Mouse (Mus musculus) CH12.LX (cell line): Measurements from ENCODE around the gene Cdc42. TPM values are rescaled to one million over a fixed set of nuclear protein-coding genes. Genes with fewer than 3 reads are reported as not detected.

Experiments used
- DNase-seq: peaks from one replicate; pipeline ENCODE4 v3.0.0-alpha.2; 2013; ENCODE audit errors: extremely low read depth
- H3K27ac ChIP-seq: 2 replicates; pipeline ENCODE4 v1.5.1; 2012; ENCODE audit warnings: low read depth, mild to moderate bottlenecking, control low read depth, moderate library complexity; ENCODE audit not compliant: insufficient read depth
- H3K27me3 ChIP-seq: replicated peaks from 2 replicates; pipeline ENCODE3; 2012; ENCODE audit warnings: inconsistent platforms
- H3K36me3 ChIP-seq, 2 experiments: replicated peaks in 1 of 2; 2 replicates each; pipeline versions ENCODE3 to v1.6.1; 2012; ENCODE audit warnings: inconsistent platforms in 1 of 2, low read length in 1 of 2, mild to moderate bottlenecking in 1 of 2, mixed read lengths in 1 of 2, moderate library complexity in 1 of 2; ENCODE audit not compliant: control insufficient read depth in 1 of 2, insufficient read depth in 1 of 2
- H3K4me1 ChIP-seq, 2 experiments: 2 replicates each; pipeline ENCODE4 v1.6.1; 2012; ENCODE audit warnings: inconsistent platforms in 1 of 2, moderate library complexity in 1 of 2; ENCODE audit not compliant: insufficient read depth in 2 of 2, control insufficient read depth in 1 of 2
- H3K4me2 ChIP-seq: 2 replicates; pipeline ENCODE4 v1.6.1; 2012; ENCODE audit warnings: low read depth, mild to moderate bottlenecking, control low read depth; ENCODE audit not compliant: poor library complexity, insufficient read depth, severe bottlenecking
- H3K4me3 ChIP-seq, 3 experiments: fragments of 150-350 bp in 1 of 3; sonication (generic) in 1 of 3; replicated peaks in 1 of 3; 2 replicates each; pipeline versions ENCODE3 to v1.5.1; 2011 to 2012; ENCODE audit warnings: low read depth in 2 of 3, low read length in 2 of 3, mild to moderate bottlenecking in 2 of 3, moderate library complexity in 2 of 3, control low read depth in 1 of 3, improper control_type of control experiment in 1 of 3, inconsistent platforms in 1 of 3, mixed read lengths in 1 of 3; ENCODE audit not compliant: poor library complexity in 1 of 3
- H3K79me2 ChIP-seq: replicated peaks from 2 replicates; pipeline ENCODE4 v1.6.1; 2012; ENCODE audit warnings: mild to moderate bottlenecking, moderate library complexity; ENCODE audit not compliant: control insufficient read depth, poor library complexity, insufficient read depth, severe bottlenecking; ENCODE audit errors: extremely low read depth
- H3K9ac ChIP-seq: 2 replicates; pipeline ENCODE4 v1.6.1; 2012; ENCODE audit warnings: low read depth, mild to moderate bottlenecking, control low read depth, moderate library complexity; ENCODE audit not compliant: insufficient read depth
- H3K9me3 ChIP-seq: replicated peaks from 2 replicates; pipeline ENCODE3; 2012; ENCODE audit warnings: low read length, inconsistent platforms, mixed read lengths
- BHLHE40 ChIP-seq: IDR thresholded peaks from 2 replicates; pipeline ENCODE4 v1.6.1; 2011; ENCODE audit warnings: mild to moderate bottlenecking, low read depth, low read length, improper control_type of control experiment
- CHD1 ChIP-seq: IDR thresholded peaks from 2 replicates; pipeline ENCODE4 v1.6.1; 2012; ENCODE audit warnings: low read depth, low read length, improper control_type of control experiment, inconsistent platforms
- CHD2 ChIP-seq: IDR thresholded peaks from 2 replicates; pipeline ENCODE4 v1.6.1; 2011; ENCODE audit warnings: low read length, improper control_type of control experiment
- CTCF ChIP-seq, 2 experiments: IDR thresholded peaks in 1 of 2; conservative IDR thresholded peaks in 1 of 2; 2 replicates each; pipeline ENCODE4 v1.5.1; 2011 to 2012; ENCODE audit warnings: low read depth in 2 of 2, low read length in 2 of 2, improper control_type of control experiment in 1 of 2, inconsistent platforms in 1 of 2, mild to moderate bottlenecking in 1 of 2, moderate library complexity in 1 of 2
- ELF1 ChIP-seq: IDR thresholded peaks from 2 replicates; pipeline ENCODE4 v1.6.1; 2014; ENCODE audit warnings: low read depth, mild to moderate bottlenecking, inconsistent platforms, low read length, improper control_type of control experiment
- EP300 ChIP-seq: IDR thresholded peaks from 2 replicates; pipeline ENCODE4 v1.6.1; 2011; ENCODE audit warnings: low read length, improper control_type of control experiment
- GABPA ChIP-seq: IDR thresholded peaks from 2 replicates; pipeline ENCODE4 v1.6.1; 2012; ENCODE audit warnings: low read depth, low read length, improper control_type of control experiment, inconsistent platforms; ENCODE audit not compliant: insufficient replicate concordance
- HCFC1 ChIP-seq: IDR thresholded peaks from 2 replicates; pipeline ENCODE4 v1.6.1; 2012; ENCODE audit warnings: low read depth, mild to moderate bottlenecking, inconsistent platforms, low read length, improper control_type of control experiment
- JUND ChIP-seq: conservative IDR thresholded peaks from 2 replicates; pipeline ENCODE4 v1.6.1; 2011; ENCODE audit warnings: low read depth, low read length, improper control_type of control experiment
- KAT2A ChIP-seq: IDR thresholded peaks from 2 replicates; pipeline ENCODE4 v1.6.1; 2012; ENCODE audit warnings: low read length, improper control_type of control experiment, inconsistent platforms; ENCODE audit not compliant: insufficient replicate concordance
- MAFK ChIP-seq: IDR thresholded peaks from 2 replicates; pipeline ENCODE4 v1.6.1; 2011; ENCODE audit warnings: low read length, improper control_type of control experiment; ENCODE audit not compliant: insufficient replicate concordance
- MAX ChIP-seq: IDR thresholded peaks from 2 replicates; pipeline ENCODE4 v1.6.1; 2011; ENCODE audit warnings: low read length, improper control_type of control experiment
- MYC ChIP-seq: IDR thresholded peaks from 2 replicates; pipeline ENCODE4 v1.6.1; 2011; ENCODE audit warnings: low read depth, mild to moderate bottlenecking, improper control_type of control experiment, low read length
- NELFE ChIP-seq: IDR thresholded peaks from 2 replicates; pipeline ENCODE4 v1.6.1; 2011; ENCODE audit warnings: low read depth, low read length, improper control_type of control experiment
- NRF1 ChIP-seq: IDR thresholded peaks from 2 replicates; pipeline ENCODE4 v1.6.1; 2014; ENCODE audit warnings: low read depth, mild to moderate bottlenecking, inconsistent platforms, low read length, improper control_type of control experiment, moderate library complexity
- POLR2A ChIP-seq: IDR thresholded peaks from 2 replicates; pipeline ENCODE4 v1.6.1; 2011; ENCODE audit warnings: low read depth, mild to moderate bottlenecking, improper control_type of control experiment, low read length
- POLR2AphosphoS2 ChIP-seq: IDR thresholded peaks from 2 replicates; pipeline ENCODE4 v1.6.1; 2011; ENCODE audit warnings: low read depth, low read length, improper control_type of control experiment
- RAD21 ChIP-seq: IDR thresholded peaks from 2 replicates; pipeline ENCODE4 v1.6.1; 2011; ENCODE audit warnings: low read depth, mild to moderate bottlenecking, low read length, improper control_type of control experiment, moderate library complexity
- SIN3A ChIP-seq: IDR thresholded peaks from 2 replicates; pipeline ENCODE4 v1.6.1; 2012; ENCODE audit warnings: low read length, improper control_type of control experiment, inconsistent platforms
- TCF12 ChIP-seq: IDR thresholded peaks from 2 replicates; pipeline ENCODE4 v1.6.1; 2014; ENCODE audit warnings: low read depth, mild to moderate bottlenecking, inconsistent platforms, low read length, improper control_type of control experiment
- USF2 ChIP-seq: conservative IDR thresholded peaks from 2 replicates; pipeline ENCODE4 v1.6.1; 2011; ENCODE audit warnings: low read depth, low read length, improper control_type of control experiment
- ZC3H11A ChIP-seq: IDR thresholded peaks from 2 replicates; pipeline ENCODE4 v1.6.1; 2012; ENCODE audit warnings: low read depth, mild to moderate bottlenecking, inconsistent platforms, low read length, improper control_type of control experiment
- ZMIZ1 ChIP-seq: IDR thresholded peaks from 2 replicates; pipeline ENCODE4 v1.6.1; 2012; ENCODE audit warnings: low read depth, mild to moderate bottlenecking, inconsistent platforms, low read length, improper control_type of control experiment
- dilution Hi-C: fragments of 300-500 bp; cut with MboI; formaldehyde crosslinking; loops from 2 replicates; pipeline ENCODE4 v1.14.3; 2020; ENCODE audit warnings: low sequenced_read_pairs; ENCODE audit not compliant: extremely low pct_unique_long_range_greater_than_20kb, extremely low pct_ligation_motif_present
- in situ Hi-C: fragments of 300-500 bp; cut with MboI; formaldehyde crosslinking; loops from 3 replicates; pipeline ENCODE4 v1.14.3; 2019; ENCODE audit warnings: low sequenced_read_pairs, low pct_ligation_motif_present, low pct_unique_long_range_greater_than_20kb, mixed read lengths
- polyA plus RNA-seq: library from polyadenylated mRNA; unstranded; fragments of >175 nt; gene quantifications from 2 replicates; pipeline ENCODE4 v1.2.1, GENCODE M21; 2012; ENCODE audit warnings: low read depth; ENCODE audit not compliant: insufficient read length
- total RNA-seq, 2 experiments: library from RNA; depleted of rRNA; stranded (reverse); fragments of 300-350 nt in 1 of 2; fragments of >200 nt in 1 of 2; gene quantifications; 2 replicates each; pipeline ENCODE4 v1.2.3; 2012 to 2014

Gene Cdc42
- total and polyA plus RNA-seq, 3 experiments, result 209 to 594 (median 378) TPM

GRCm38 (mm10) chr4:137380702-137381605 is 23.4 kb upstream of the Cdc42 start (continued):
- TF ChIP-seq SIN3A, result no peak

- H3K9me3 ChIP-seq, result no peaks in the 10 kb centered on the region
- no peak overlapping the region for H3K9ac ChIP-seq
- H3K4me3 ChIP-seq, result no peak overlapping the region
- TF ChIP-seq JUND (no peak), CHD1 (no peak), MAFK (no peak), ELF1 (no peak), NELFE (no peak), CHD2 (no peak), RAD21 (no peak), KAT2A (no peak), MAX (no peak), HCFC1 (no peak), CTCF (conservative IDR thresholded peaks at IDR 0.05 in 1 of 2, IDR thresholded peaks at IDR 0.05 in 1 of 2; ENCODE audit: low read depth in 2 of 2, low read length in 2 of 2) (no peak), SIN3A (no peak), ZC3H11A (no peak), MYC (no peak), NRF1 (no peak)
- H3K27ac ChIP-seq, result no peak overlapping the region
- in situ Hi-C loops, result no loop called here
- dilution Hi-C loops, result no loop called here
- H3K36me3 ChIP-seq, result peaks cover 0 to 13% of the 10 kb centered on the region in 2 experiments
- no peak overlapping the region for H3K4me2 ChIP-seq
- no peak for DNase-seq
- H3K27me3 ChIP-seq, result no peaks in the 10 kb centered on the region
- H3K79me2 ChIP-seq, result peaks cover 6% of the 10 kb centered on the region; the same call in 1 of the 2 replicates
- peaks cover 1 to 7% of the 10 kb centered on the region in 2 experiments; a peak in 2 of 4 replicates for H3K4me1 ChIP-seq
These were observed 22.3 kb upstream of the Cdc42 start for GRCm38 (mm10) chr4:137379713-137380255.

- dilution Hi-C loops, result no loop called here
These were observed 21.6 kb upstream of the Cdc42 start for GRCm38 (mm10) chr4:137379085-137379484.

More at GRCm38 (mm10) chr4:137379085-137379484, 21.6 kb upstream of the Cdc42 start:
- H3K4me2 ChIP-seq, result no peak overlapping the region
- peaks cover 0 to 13% of the 10 kb centered on the region in 2 experiments for H3K36me3 ChIP-seq
- TF ChIP-seq GABPA (no peak), BHLHE40 (no peak), USF2 (no peak), MYC (no peak), TCF12 (no peak), CHD1 (no peak), MAFK (no peak), POLR2A (no peak), JUND (no peak), MAX (no peak), CHD2 (no peak), HCFC1 (no peak), ZMIZ1 (no peak), NRF1 (no peak), EP300 (no peak), POLR2AphosphoS2 (no peak)
- in situ Hi-C loops, result no loop called here
- H3K4me3 ChIP-seq, result no peak overlapping the region
- H3K27me3 ChIP-seq, result no peaks in the 10 kb centered on the region
- H3K27ac ChIP-seq, result no peak overlapping the region
- no peak for DNase-seq
- H3K79me2 ChIP-seq, result peaks cover 6% of the 10 kb centered on the region; the same call in 1 of the 2 replicates
- H3K9me3 ChIP-seq, result no peaks in the 10 kb centered on the region
- H3K4me1 ChIP-seq, result peaks cover 7% of the 10 kb centered on the region in 2 experiments; a peak in 3 of 4 replicates
- H3K9ac ChIP-seq, result no peak overlapping the region
